In genomic region chr11:8147790-8148484, GRCm38 (mm10) we compare ENCODE assay signal across 13 mouse cellular contexts.
DNase-seq lines count a peak whose midpoint lies in the region; ATAC-seq and TF ChIP-seq lines count a peak whose summit lies in the region.
"Had no signal": no experiment of that assay in that cellular context is flagged by ENCODE, and none has a peak within 500 bp of the region (broad histone marks: within the 10 kb centered on the region; RNA-seq: fewer than 3 reads in every experiment).

No protein-coding gene starts in this region.

- H3K36me3 ChIP-seq in heart, postnatal 0 days (replicated peaks; ENCODE audit: control insufficient read depth, insufficient read depth, low read length): no peaks in the 10 kb centered on the region
- no peaks in the 10 kb centered on the region for H3K36me3 ChIP-seq in forebrain, embryonic 12.5 days (replicated peaks)
- no peaks in the 10 kb centered on the region for H3K36me3 ChIP-seq in midbrain, postnatal 0 days (ENCODE audit: insufficient read depth, low read length)
- H3K36me3 ChIP-seq: hindbrain, embryonic 13.5 days; limb, embryonic 15.5 days had no signal

- H3K9me3 ChIP-seq in heart, postnatal 0 days (replicated peaks; ENCODE audit: control insufficient read depth, low read length): no peaks in the 10 kb centered on the region
- no peaks in the 10 kb centered on the region for H3K9me3 ChIP-seq in forebrain, embryonic 12.5 days
- H3K9me3 ChIP-seq in midbrain, postnatal 0 days (ENCODE audit: low read length): no peaks in the 10 kb centered on the region
- H3K9me3 ChIP-seq: hindbrain, embryonic 13.5 days; limb, embryonic 15.5 days had no signal

- H3K4me1 ChIP-seq in heart, postnatal 0 days (ENCODE audit: control insufficient read depth, insufficient read depth): no peaks in the 10 kb centered on the region
- peaks cover 17% of the 10 kb centered on the region for H3K4me1 ChIP-seq in forebrain, embryonic 12.5 days
- no peaks in the 10 kb centered on the region for H3K4me1 ChIP-seq in midbrain, postnatal 0 days (ENCODE audit: insufficient read depth, low read length)
- H3K4me1 ChIP-seq: limb, embryonic 15.5 days had no signal

- peak; percentile 41; the same call in 1 of the 2 replicates for ATAC-seq in heart, postnatal 0 days (ENCODE audit: insufficient read depth, low read depth)
- peak; percentile 70 for ATAC-seq in forebrain, embryonic 12.5 days (ENCODE audit: low FRiP score)
- 0 out of 2 replicates have a peak, but pooled peaks have one; percentile 31 for ATAC-seq in midbrain, postnatal 0 days (ENCODE audit: low FRiP score)
- no peak for ATAC-seq in inflammation-experienced regulatory T-cells, adult 6 months
- ATAC-seq: lung, postnatal 0 days had no signal

- no peaks in the 10 kb centered on the region for H3K27me3 ChIP-seq in heart, postnatal 0 days (ENCODE audit: control insufficient read depth, insufficient read depth, low read length)
- H3K27me3 ChIP-seq in forebrain, embryonic 12.5 days: no peaks in the 10 kb centered on the region
- no peaks in the 10 kb centered on the region; the same call in 1 of the 2 replicates for H3K27me3 ChIP-seq in midbrain, postnatal 0 days (ENCODE audit: insufficient read depth, low read length)
- H3K27me3 ChIP-seq: hindbrain, embryonic 13.5 days; limb, embryonic 15.5 days had no signal

- H3K9ac ChIP-seq in heart, postnatal 0 days (replicated peaks; ENCODE audit: low read depth, low read length): no peak overlapping the region
- H3K9ac ChIP-seq in forebrain, embryonic 12.5 days: no peak overlapping the region
- no peak overlapping the region for H3K9ac ChIP-seq in midbrain, postnatal 0 days (replicated peaks; ENCODE audit: low read length, poor library complexity, severe bottlenecking)
- H3K9ac ChIP-seq: hindbrain, embryonic 13.5 days; limb, embryonic 15.5 days had no signal

- H3K4me3 ChIP-seq in heart, postnatal 0 days (ENCODE audit: low read depth, low read length): no peak overlapping the region
- H3K4me3 ChIP-seq in forebrain, embryonic 12.5 days (replicated peaks): no peak overlapping the region
- H3K4me3 ChIP-seq in midbrain, postnatal 0 days (ENCODE audit: low read depth, low read length): no peak overlapping the region
- H3K4me3 ChIP-seq: hindbrain, embryonic 13.5 days; limb, embryonic 15.5 days had no signal

- intact Hi-C loops in heart, postnatal 36 days (cut with DNase I): no loop called here
- intact Hi-C loops in gastrocnemius, postnatal 36 days (cut with DNase I): no loop called here
- intact Hi-C loops in left cerebral cortex, postnatal 36 days (cut with DNase I): no loop called here

- H3K4me2 ChIP-seq in heart, postnatal 0 days (ENCODE audit: low read depth, low read length): no peak overlapping the region
- peak overlapping the region; percentile 27 for H3K4me2 ChIP-seq in forebrain, embryonic 12.5 days
- H3K4me2 ChIP-seq in midbrain, postnatal 0 days (ENCODE audit: low read depth, low read length, poor library complexity, severe bottlenecking): no peak overlapping the region
- H3K4me2 ChIP-seq: hindbrain, embryonic 13.5 days; limb, embryonic 15.5 days had no signal

- WGBS in heart, postnatal 0 days: 57% methylated on average over 6 of the region's 6 CpGs
- 3% methylated on average over 6 of the region's 6 CpGs for WGBS in forebrain, embryonic 12.5 days
- 14% methylated on average over 6 of the region's 6 CpGs for WGBS in midbrain, postnatal 0 days

- H3K27ac ChIP-seq in heart, postnatal 0 days (ENCODE audit: low read depth): 0 out of 2 replicates have a peak overlapping the region, but pooled peaks have one; percentile 7
- no peak overlapping the region for H3K27ac ChIP-seq in forebrain, embryonic 12.5 days
- H3K27ac ChIP-seq in midbrain, postnatal 0 days (ENCODE audit: low read depth, low read length): no peak overlapping the region
- H3K27ac ChIP-seq: hindbrain, embryonic 13.5 days; limb, embryonic 15.5 days had no signal

- TF ChIP-seq CTCF in heart, postnatal 0 days (IDR thresholded peaks at IDR 0.05; ENCODE audit: low read depth): no peak
- no peak for TF ChIP-seq CTCF in midbrain, postnatal 0 days (IDR thresholded peaks at IDR 0.05)

- peak; percentile 7 for DNase-seq in heart, postnatal 0 days (ENCODE audit: low spot score)
- DNase-seq in heart, postnatal 36 days: no peak
- DNase-seq in brain, adult 2 months (ENCODE audit: low read depth, low spot score): peak; percentile 33
- DNase-seq in midbrain, postnatal 0 days (ENCODE audit: low spot score): peak; percentile 5
- DNase-seq in gastrocnemius, postnatal 36 days: no peak
- DNase-seq in left cerebral cortex, postnatal 36 days (ENCODE audit: low spot score in 2 of 2): no peak
- DNase-seq: heart, adult 18-20 months; thymus, postnatal 4 days had no signal

- no peak for TF ChIP-seq EP300 in heart, postnatal 0 days (IDR thresholded peaks at IDR 0.05; ENCODE audit: low read depth)

Comparison
In these comparisons a context has a peak if more than half of its experiments do, and no peak if none do; other contexts are left out.
1. DNase-seq: peak in heart, postnatal 0 days (single experiment), brain, adult 2 months (single experiment) and midbrain, postnatal 0 days (single experiment); none in heart, postnatal 36 days (0 of 2), gastrocnemius, postnatal 36 days (0 of 2) and left cerebral cortex, postnatal 36 days (0 of 2).